Mouse (Mus musculus): ENCODE results near the gene Adam3.

The Adam3 gene

DNA sequence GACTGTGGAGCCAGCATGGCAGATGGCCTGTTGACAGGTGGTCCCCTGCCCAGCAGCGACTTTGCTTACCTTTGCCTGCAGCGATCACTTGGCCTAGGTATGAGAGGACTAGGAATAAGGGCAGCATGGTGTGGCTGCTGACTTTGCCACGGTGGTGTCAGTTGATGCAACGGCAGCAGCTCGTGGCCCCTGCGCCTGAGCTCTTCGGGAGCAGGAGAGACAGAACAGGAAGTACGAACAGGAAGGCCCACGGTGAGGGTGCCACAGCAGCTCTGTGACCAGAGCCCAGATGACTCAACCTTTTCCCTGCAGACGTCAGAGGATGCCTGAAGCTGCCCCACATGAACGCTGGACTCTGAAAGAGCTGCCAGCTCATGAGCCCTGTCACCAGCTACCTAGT, at the start of gene Adam3:
Adam3 (minus strand) TSS at position 223 of the 400 bp plus-strand sequence.
- DNase-seq: no peak

GRCm38 (mm10) chr8:24724886-24725626, 596 bp downstream of the Adam3 start:
- DNase-seq: no peak

Data from kidney, adult 11 months (tissue).